Mouse (Mus musculus) telencephalon, adult 2 months (tissue): ENCODE measurements around the gene Uaca.
A peak's percentile ranks its signal among the peaks of the same experiment; 100 is the strongest.

Source experiments
- DNase-seq: peaks from one replicate; pipeline ENCODE4 v3.0.0-alpha.2; 2011; ENCODE audit warnings: low read depth, low spot score

The Uaca gene

GRCm38 (mm10) chr9:60837078-60837448 lies 42.7 kb downstream of the Uaca start:
- DNase-seq: no peak

- DNase-seq: no peak
Observed at GRCm38 (mm10) chr9:60837449-60838141, 43.3 kb downstream of the Uaca start.

- DNase-seq: no peak
Observed at GRCm38 (mm10) chr9:60838331-60838872, 44.1 kb downstream of the Uaca start.

- DNase-seq: no peak
Observed at GRCm38 (mm10) chr9:60841393-60841792, 47.1 kb downstream of the Uaca start.

GRCm38 (mm10) chr9:60843415-60844076 lies 49.2 kb downstream of the Uaca start:
- DNase-seq: no peak

- no peak for DNase-seq
Observed at GRCm38 (mm10) chr9:60848730-60849129, 54.4 kb downstream of the Uaca start.

GRCm38 (mm10) chr9:60849986-60850385 lies 55.6 kb downstream of the Uaca start:
- no peak for DNase-seq

- DNase-seq: no peak
Observed at GRCm38 (mm10) chr9:60854196-60854595, 59.9 kb downstream of the Uaca start.

GRCm38 (mm10) chr9:60857833-60858232 lies 63.5 kb downstream of the Uaca start:
- no peak for DNase-seq

GRCm38 (mm10) chr9:60858306-60858960 lies 64.1 kb downstream of the Uaca start:
- DNase-seq: peak; percentile 47

GRCm38 (mm10) chr9:60859031-60859430 lies 64.7 kb downstream of the Uaca start:
- no peak for DNase-seq

GRCm38 (mm10) chr9:60861030-60861429 lies 66.7 kb downstream of the Uaca start:
- DNase-seq: no peak

GRCm38 (mm10) chr9:60864664-60865063 lies 70.3 kb downstream of the Uaca start:
- DNase-seq: no peak

- DNase-seq: no peak
Observed at GRCm38 (mm10) chr9:60865866-60866265, 71.5 kb downstream of the Uaca start.

- no peak for DNase-seq
Observed at GRCm38 (mm10) chr9:60870451-60870850, 76.1 kb downstream of the Uaca start.

GRCm38 (mm10) chr9:60870919-60871503 lies 76.7 kb downstream of the Uaca start:
- DNase-seq: no peak

GRCm38 (mm10) chr9:60873257-60874054 lies 79.1 kb downstream of the Uaca start:
- no peak for DNase-seq

- no peak for DNase-seq
Observed at GRCm38 (mm10) chr9:60874055-60874392, 79.7 kb downstream of the Uaca start.

GRCm38 (mm10) chr9:60876085-60876484 lies 81.7 kb downstream of the Uaca start:
- DNase-seq: no peak

GRCm38 (mm10) chr9:60876531-60876930 lies 82.2 kb downstream of the Uaca start:
- DNase-seq: no peak

GRCm38 (mm10) chr9:60878051-60878557 lies 83.8 kb downstream of the Uaca start:
- no peak for DNase-seq
